Mouse (Mus musculus): ENCODE results near the gene Mapk8.

Mapk8 gene

GRCm38 (mm10) chr14:33357600-33358368 is 89.2 kb downstream of the Mapk8 start:
- in situ Hi-C loops (cut with MboI; ENCODE audit: low pct_unique_long_range_greater_than_20kb in 1 of 2, low sequenced_read_pairs in 2 of 2, unreplicated experiment in 1 of 2), result no loop called here

- in situ Hi-C loops (cut with MboI; ENCODE audit: low pct_unique_long_range_greater_than_20kb in 1 of 2, low sequenced_read_pairs in 2 of 2, unreplicated experiment in 1 of 2), result no loop called here
Observed at GRCm38 (mm10) chr14:33355276-33355675, 91.7 kb downstream of the Mapk8 start.

- in situ Hi-C loops (cut with MboI; ENCODE audit: low pct_unique_long_range_greater_than_20kb in 1 of 2, low sequenced_read_pairs in 2 of 2, unreplicated experiment in 1 of 2), result no loop called here
Observed at GRCm38 (mm10) chr14:33352890-33353289, 94.1 kb downstream of the Mapk8 start.

GRCm38 (mm10) chr14:33351984-33352722 is 94.8 kb downstream of the Mapk8 start:
- in situ Hi-C loops (cut with MboI; ENCODE audit: low pct_unique_long_range_greater_than_20kb in 1 of 2, low sequenced_read_pairs in 2 of 2, unreplicated experiment in 1 of 2), result no loop called here

- in situ Hi-C loops (cut with MboI; ENCODE audit: low pct_unique_long_range_greater_than_20kb in 1 of 2, low sequenced_read_pairs in 2 of 2, unreplicated experiment in 1 of 2), result no loop called here
Observed at GRCm38 (mm10) chr14:33351019-33351418, 95.9 kb downstream of the Mapk8 start.

GRCm38 (mm10) chr14:33348146-33348545 is 98.8 kb downstream of the Mapk8 start:
- in situ Hi-C loops (cut with MboI; ENCODE audit: low pct_unique_long_range_greater_than_20kb in 1 of 2, low sequenced_read_pairs in 2 of 2, unreplicated experiment in 1 of 2), result no loop called here

- in situ Hi-C loops (cut with MboI; ENCODE audit: low pct_unique_long_range_greater_than_20kb in 1 of 2, low sequenced_read_pairs in 2 of 2, unreplicated experiment in 1 of 2), result no loop called here
Observed at GRCm38 (mm10) chr14:33347738-33348137, 99.2 kb downstream of the Mapk8 start.

- in situ Hi-C loops (cut with MboI; ENCODE audit: low pct_unique_long_range_greater_than_20kb in 1 of 2, low sequenced_read_pairs in 2 of 2, unreplicated experiment in 1 of 2), result no loop called here
Observed at GRCm38 (mm10) chr14:33346546-33346945, 100.4 kb downstream of the Mapk8 start.

- in situ Hi-C loops (cut with MboI; ENCODE audit: low pct_unique_long_range_greater_than_20kb in 1 of 2, low sequenced_read_pairs in 2 of 2, unreplicated experiment in 1 of 2), result no loop called here
Observed at GRCm38 (mm10) chr14:33343131-33343725, 103.7 kb downstream of the Mapk8 start.

- in situ Hi-C loops (cut with MboI; ENCODE audit: low pct_unique_long_range_greater_than_20kb in 1 of 2, low sequenced_read_pairs in 2 of 2, unreplicated experiment in 1 of 2), result no loop called here
Observed at GRCm38 (mm10) chr14:33338684-33339083, 108.3 kb downstream of the Mapk8 start.

- in situ Hi-C loops (cut with MboI; ENCODE audit: low pct_unique_long_range_greater_than_20kb in 1 of 2, low sequenced_read_pairs in 2 of 2, unreplicated experiment in 1 of 2), result no loop called here
Observed at GRCm38 (mm10) chr14:33335733-33336132, 111.2 kb downstream of the Mapk8 start.

- in situ Hi-C loops (cut with MboI; ENCODE audit: low pct_unique_long_range_greater_than_20kb in 1 of 2, low sequenced_read_pairs in 2 of 2, unreplicated experiment in 1 of 2), result no loop called here
Observed at GRCm38 (mm10) chr14:33334402-33334801, 112.6 kb downstream of the Mapk8 start.

- in situ Hi-C loops (cut with MboI; ENCODE audit: low pct_unique_long_range_greater_than_20kb in 1 of 2, low sequenced_read_pairs in 2 of 2, unreplicated experiment in 1 of 2), result no loop called here
Observed at GRCm38 (mm10) chr14:33333833-33334232, 113.1 kb downstream of the Mapk8 start.

GRCm38 (mm10) chr14:33331627-33332026 is 115.3 kb downstream of the Mapk8 start:
- in situ Hi-C loops (cut with MboI; ENCODE audit: low pct_unique_long_range_greater_than_20kb in 1 of 2, low sequenced_read_pairs in 2 of 2, unreplicated experiment in 1 of 2), result no loop called here

- in situ Hi-C loops (cut with MboI; ENCODE audit: low pct_unique_long_range_greater_than_20kb in 1 of 2, low sequenced_read_pairs in 2 of 2, unreplicated experiment in 1 of 2), result no loop called here
Observed at GRCm38 (mm10) chr14:33330986-33331385, 116.0 kb downstream of the Mapk8 start.

GRCm38 (mm10) chr14:33329297-33329805 is 117.6 kb downstream of the Mapk8 start:
- in situ Hi-C loops (cut with MboI; ENCODE audit: low pct_unique_long_range_greater_than_20kb in 1 of 2, low sequenced_read_pairs in 2 of 2, unreplicated experiment in 1 of 2), result no loop called here

- in situ Hi-C loops (cut with MboI; ENCODE audit: low pct_unique_long_range_greater_than_20kb in 1 of 2, low sequenced_read_pairs in 2 of 2, unreplicated experiment in 1 of 2), result no loop called here
Observed at GRCm38 (mm10) chr14:33328369-33328768, 118.6 kb downstream of the Mapk8 start.
